Mouse (Mus musculus): ENCODE data around the gene Il27ra. TPM values are rescaled to one million over a fixed set of nuclear protein-coding genes. Genes with fewer than 3 reads are reported as not detected.
A peak's percentile ranks its signal among the peaks of the same experiment; 100 is the strongest.

Il27ra gene
- polyA plus RNA-seq, 1 experiment from 2014 or later: 4.6 TPM

DNA sequence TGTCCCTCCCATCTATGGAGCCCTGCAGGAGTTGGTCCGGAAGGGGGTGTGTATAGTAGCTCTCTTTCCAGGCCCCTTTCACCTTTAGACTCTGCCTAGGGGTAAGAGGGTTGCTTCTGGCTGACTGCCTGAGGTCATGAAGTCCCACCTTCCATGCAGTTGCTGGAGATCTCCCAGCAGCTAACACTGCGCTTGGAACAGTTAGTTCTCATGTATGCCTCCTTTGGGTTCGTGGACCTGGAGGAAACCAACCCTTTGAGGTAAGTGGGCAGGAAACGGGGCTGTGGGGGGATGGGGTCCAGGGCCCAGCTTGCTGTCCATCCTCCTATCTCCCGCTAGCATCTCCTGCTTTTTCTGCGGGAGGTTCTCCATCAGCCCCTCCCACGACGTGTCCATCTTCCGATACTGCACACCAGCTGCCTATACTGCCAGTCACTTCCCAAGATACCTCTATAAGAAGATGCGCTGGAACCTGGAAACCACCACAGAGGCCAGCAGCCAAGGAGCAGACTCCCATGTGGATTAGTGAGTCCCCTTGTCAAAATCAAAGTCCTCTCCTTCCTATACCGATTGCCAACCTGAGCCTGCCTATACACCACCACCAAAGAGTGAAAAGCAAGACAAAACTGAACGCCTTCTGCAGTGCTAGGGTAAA, 39.3 kb downstream of the Il27ra start:
- Histone ChIP-seq H3K36me3 (peaks cover 36% of the 10 kb centered on the region), H3K27ac (replicated peaks) (no peak overlapping the region), H3K27me3 (replicated peaks) (peaks cover 16% of the 10 kb centered on the region), H3K4me1 (peaks cover 36% of the 10 kb centered on the region), H3K4me3 (peak overlapping the region; percentile 72; the same call in 1 of the 2 replicates), H3K9ac (peak overlapping the region; percentile 37; the same call in 1 of the 2 replicates), H3K9me3 (no peaks in the 10 kb centered on the region), H3K4me2 (no peak overlapping the region)
- 65% methylated on average over 12 of the region's 12 CpGs for WGBS
- ATAC-seq (ENCODE audit: extremely low read depth, insufficient number of reproducible peaks, low FRiP score, low TSS enrichment): no peak

- no peaks in the 10 kb centered on the region for H3K9me3 ChIP-seq
- no peak for ATAC-seq (ENCODE audit: extremely low read depth, insufficient number of reproducible peaks, low FRiP score, low TSS enrichment)
- H3K27ac ChIP-seq (replicated peaks): no peak within 1 kb of the TSS
- H3K36me3 ChIP-seq: peaks cover 36% of the 10 kb centered on the region
- 43% methylated on average over 61 of the region's 61 CpGs for WGBS
- peak within 1 kb of the TSS; percentile 59 for H3K9ac ChIP-seq
- peak within 1 kb of the TSS; percentile 20 for H3K4me3 ChIP-seq
- H3K27me3 ChIP-seq (replicated peaks): peaks cover 16% of the 10 kb centered on the region
- peaks cover 37% of the 10 kb centered on the region for H3K4me1 ChIP-seq
- H3K4me2 ChIP-seq: peak within 1 kb of the TSS; percentile 38
Observed at GRCm38 (mm10) chr8:84001281-84002000, 40.9 kb downstream of the Il27ra start, which contains the start of gene 1700067K01Rik. Gene 1700067K01Rik (plus strand): TSS chr8:84001502.

- H3K27me3 ChIP-seq (replicated peaks): peaks cover 16% of the 10 kb centered on the region
- H3K9ac ChIP-seq: peak overlapping the region; percentile 93
- no peak overlapping the region; the same call in 1 of the 2 replicates for H3K4me2 ChIP-seq
- no peaks in the 10 kb centered on the region for H3K9me3 ChIP-seq
- ATAC-seq (ENCODE audit: extremely low read depth, insufficient number of reproducible peaks, low FRiP score, low TSS enrichment): no peak
- peaks cover 40% of the 10 kb centered on the region for H3K4me1 ChIP-seq
- peak overlapping the region; percentile 83; the same call in 1 of the 2 replicates for H3K4me3 ChIP-seq
- H3K36me3 ChIP-seq: peaks cover 42% of the 10 kb centered on the region
- WGBS: 90% methylated on average over 2 of the region's 2 CpGs
- no peak overlapping the region for H3K27ac ChIP-seq (replicated peaks)
Observed at GRCm38 (mm10) chr8:83999825-84000224, 42.6 kb downstream of the Il27ra start.

- Histone ChIP-seq H3K9ac (peak overlapping the region; percentile 93), H3K27ac (replicated peaks) (peak overlapping the region; percentile 88; the same call in 1 of the 2 replicates), H3K4me2 (peak overlapping the region; percentile 91), H3K9me3 (no peaks in the 10 kb centered on the region), H3K27me3 (replicated peaks) (peaks cover 16% of the 10 kb centered on the region), H3K4me1 (peaks cover 38% of the 10 kb centered on the region), H3K4me3 (peak overlapping the region; percentile 83), H3K36me3 (peaks cover 49% of the 10 kb centered on the region)
- no peak for ATAC-seq (ENCODE audit: extremely low read depth, insufficient number of reproducible peaks, low FRiP score, low TSS enrichment)
- 65% methylated on average over 16 of the region's 16 CpGs for WGBS
Observed at GRCm38 (mm10) chr8:83999057-83999705, 43.2 kb downstream of the Il27ra start.

GRCm38 (mm10) chr8:83998231-83999056, 43.9 kb downstream of the Il27ra start:
- 0 out of 2 replicates have a peak, but pooled peaks have one; percentile 1 for ATAC-seq (ENCODE audit: extremely low read depth, insufficient number of reproducible peaks, low FRiP score, low TSS enrichment)
- peak overlapping the region; percentile 91 for H3K4me2 ChIP-seq
- peak overlapping the region; percentile 88 for H3K27ac ChIP-seq (replicated peaks)
- H3K36me3 ChIP-seq: peaks cover 56% of the 10 kb centered on the region
- peak overlapping the region; percentile 93 for H3K9ac ChIP-seq
- 2% methylated on average over 60 of the region's 92 CpGs for WGBS
- H3K9me3 ChIP-seq: no peaks in the 10 kb centered on the region
- H3K4me1 ChIP-seq: peaks cover 30% of the 10 kb centered on the region
- peak overlapping the region; percentile 83 for H3K4me3 ChIP-seq
- peaks cover 16% of the 10 kb centered on the region for H3K27me3 ChIP-seq (replicated peaks)

- peaks cover 28% of the 10 kb centered on the region for H3K4me1 ChIP-seq
- peak within 1 kb of the TSS; percentile 93 for H3K9ac ChIP-seq
- H3K9me3 ChIP-seq: no peaks in the 10 kb centered on the region
- WGBS: under 1% methylated on average over 57 of the region's 112 CpGs
- H3K4me2 ChIP-seq: peak within 1 kb of the TSS; percentile 91
- no peak for ATAC-seq (ENCODE audit: extremely low read depth, insufficient number of reproducible peaks, low FRiP score, low TSS enrichment)
- peaks cover 63% of the 10 kb centered on the region for H3K36me3 ChIP-seq
- H3K27me3 ChIP-seq (replicated peaks): peaks cover 13% of the 10 kb centered on the region
- H3K4me3 ChIP-seq: peak within 1 kb of the TSS; percentile 83
- H3K27ac ChIP-seq (replicated peaks): peak within 1 kb of the TSS; percentile 97
Observed at GRCm38 (mm10) chr8:83997511-83998141, 44.8 kb downstream of the Il27ra start, which contains the start of gene Samd1. Gene Samd1 (plus strand): TSS chr8:83997672.

DNA sequence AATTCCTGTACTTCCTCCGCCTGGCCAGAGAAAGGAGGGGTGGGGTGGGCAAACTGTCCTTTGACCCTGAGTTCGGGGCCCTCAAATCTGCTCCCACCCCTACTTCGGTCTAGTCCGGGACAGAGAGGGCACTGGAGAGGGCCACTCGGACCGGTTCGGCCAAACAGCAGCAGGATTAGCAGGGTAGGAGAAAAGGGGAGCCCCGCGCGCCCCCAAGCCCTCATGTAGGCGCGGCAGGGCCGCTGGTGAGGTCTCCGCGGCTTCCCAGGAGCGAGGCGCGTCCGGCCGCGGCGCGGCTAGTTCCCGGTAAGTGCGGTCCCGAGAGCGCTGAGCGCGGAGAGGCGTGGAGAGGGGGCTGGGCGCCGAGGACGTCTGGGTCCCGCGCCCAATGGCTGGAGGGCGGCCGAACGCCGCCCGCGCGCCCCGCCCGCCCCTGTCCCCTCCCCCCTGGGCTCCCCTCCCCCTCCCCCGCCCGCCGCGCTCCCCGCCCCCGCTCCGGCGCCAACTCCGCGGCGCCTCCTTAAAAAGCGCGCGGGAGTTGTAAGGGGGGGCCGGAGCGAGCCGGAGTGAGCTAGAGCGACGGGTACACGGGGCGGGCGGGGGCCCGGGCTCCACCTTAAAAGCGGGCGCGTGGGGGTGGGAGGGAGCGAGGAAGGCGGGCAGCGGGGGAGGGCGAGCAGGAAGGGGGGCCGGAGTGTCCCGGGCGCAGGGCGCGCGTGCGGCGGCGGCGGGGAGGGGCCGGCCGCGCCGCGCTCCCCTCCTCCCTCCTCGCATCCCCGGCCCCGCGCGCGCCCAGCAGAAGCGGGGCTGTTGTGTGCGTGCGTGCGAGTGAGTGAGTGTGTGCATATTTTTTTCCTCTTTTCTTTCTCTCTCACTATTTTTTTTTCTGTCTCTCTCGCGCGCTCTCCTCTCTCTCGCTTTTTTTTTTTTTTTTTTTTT, 45.6 kb downstream of the Il27ra start:
- peak overlapping the region; percentile 83 for H3K4me3 ChIP-seq
- peak overlapping the region; percentile 93 for H3K9ac ChIP-seq
- no peaks in the 10 kb centered on the region for H3K9me3 ChIP-seq
- peaks cover 28% of the 10 kb centered on the region for H3K4me1 ChIP-seq
- peaks cover 13% of the 10 kb centered on the region for H3K27me3 ChIP-seq (replicated peaks)
- H3K4me2 ChIP-seq: peak overlapping the region; percentile 89
- peak; percentile 76 for ATAC-seq (ENCODE audit: extremely low read depth, insufficient number of reproducible peaks, low FRiP score, low TSS enrichment)
- peaks cover 63% of the 10 kb centered on the region for H3K36me3 ChIP-seq
- peak overlapping the region; percentile 97 for H3K27ac ChIP-seq (replicated peaks)
- under 1% methylated on average over 58 of the region's 103 CpGs for WGBS

GRCm38 (mm10) chr8:83995973-83996372, 46.4 kb downstream of the Il27ra start:
- peak overlapping the region; percentile 97; the same call in 1 of the 2 replicates for H3K27ac ChIP-seq (replicated peaks)
- H3K36me3 ChIP-seq: peaks cover 63% of the 10 kb centered on the region
- peak overlapping the region; percentile 83 for H3K4me3 ChIP-seq
- H3K9ac ChIP-seq: peak overlapping the region; percentile 93
- H3K9me3 ChIP-seq: no peaks in the 10 kb centered on the region
- peaks cover 6% of the 10 kb centered on the region for H3K27me3 ChIP-seq (replicated peaks)
- ATAC-seq (ENCODE audit: extremely low read depth, insufficient number of reproducible peaks, low FRiP score, low TSS enrichment): no peak
- 23% methylated on average over 12 of the region's 12 CpGs for WGBS
- H3K4me1 ChIP-seq: peaks cover 22% of the 10 kb centered on the region
- H3K4me2 ChIP-seq: peak overlapping the region; percentile 89

- no peaks in the 10 kb centered on the region for H3K27me3 ChIP-seq (replicated peaks)
- WGBS: 67% methylated on average over 3 of the region's 3 CpGs
- no peak overlapping the region for H3K4me2 ChIP-seq
- ATAC-seq (ENCODE audit: extremely low read depth, insufficient number of reproducible peaks, low FRiP score, low TSS enrichment): no peak
- H3K9me3 ChIP-seq: no peaks in the 10 kb centered on the region
- no peak overlapping the region for H3K4me3 ChIP-seq
- H3K36me3 ChIP-seq: peaks cover 63% of the 10 kb centered on the region
- H3K4me1 ChIP-seq: peaks cover 13% of the 10 kb centered on the region
- no peak overlapping the region for H3K9ac ChIP-seq
- no peak overlapping the region for H3K27ac ChIP-seq (replicated peaks)
Observed at GRCm38 (mm10) chr8:83994030-83994429, 48.4 kb downstream of the Il27ra start.
